In the genomic region with DNA sequence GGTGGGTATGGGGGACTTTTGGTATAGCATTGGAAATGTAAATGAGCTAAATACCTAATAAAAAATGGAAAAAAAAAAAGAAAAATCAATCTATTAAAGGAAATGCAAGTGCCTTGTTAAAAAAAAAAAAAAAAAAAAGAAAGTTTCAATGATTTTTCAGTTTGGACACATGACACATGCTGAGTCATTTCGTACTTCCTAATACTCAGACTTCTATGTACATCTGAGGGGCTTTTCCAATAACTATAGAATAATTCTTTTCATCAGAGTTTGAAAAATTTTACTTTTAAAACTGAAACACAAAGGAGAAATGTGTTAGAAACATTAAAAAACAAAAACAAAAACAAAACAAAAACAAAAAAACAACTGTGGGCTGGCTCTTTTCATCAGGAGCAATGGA, we compare ENCODE assay signal across 17 mouse cellular contexts.
"Had no signal": no experiment of that assay in that cellular context is flagged by ENCODE, and none has a peak within 500 bp of the region (broad histone marks: within the 10 kb centered on the region; RNA-seq: fewer than 3 reads in every experiment).

No protein-coding gene starts in this region.

- H3K9ac ChIP-seq: neural tube, embryonic 12.5 days; neural tube, embryonic 13.5 days; neural tube, embryonic 15.5 days; stomach, embryonic 15.5 days had no signal

- H3K4me2 ChIP-seq: neural tube, embryonic 12.5 days; neural tube, embryonic 13.5 days; neural tube, embryonic 15.5 days; stomach, embryonic 15.5 days had no signal

- H3K4me3 ChIP-seq: neural tube, embryonic 12.5 days; neural tube, embryonic 13.5 days; neural tube, embryonic 15.5 days; stomach, embryonic 15.5 days had no signal

- H3K36me3 ChIP-seq: neural tube, embryonic 12.5 days; neural tube, embryonic 13.5 days; neural tube, embryonic 15.5 days; stomach, embryonic 15.5 days had no signal

- H3K9me3 ChIP-seq: neural tube, embryonic 12.5 days; neural tube, embryonic 13.5 days; neural tube, embryonic 15.5 days; stomach, embryonic 15.5 days had no signal

- H3K4me1 ChIP-seq: neural tube, embryonic 12.5 days; neural tube, embryonic 13.5 days; neural tube, embryonic 15.5 days; stomach, embryonic 15.5 days had no signal

- DNase-seq: retina, postnatal 1 day; right cerebral cortex, adult 18-20 months; right cerebral cortex, postnatal 14 days; right cerebral cortex, postnatal 25 days; right cerebral cortex, postnatal 4 days; spleen, adult 18-20 months; thymus, adult 18-20 months; thymus, adult 2 months; thymus, postnatal 14 days; thymus, postnatal 25 days; thymus, postnatal 36 days; thymus, postnatal 4 days had no signal

- H3K27ac ChIP-seq: neural tube, embryonic 12.5 days; neural tube, embryonic 13.5 days; neural tube, embryonic 15.5 days; stomach, embryonic 15.5 days; stomach, postnatal 0 days had no signal

- H3K27me3 ChIP-seq: neural tube, embryonic 12.5 days; neural tube, embryonic 13.5 days; neural tube, embryonic 15.5 days; stomach, embryonic 15.5 days had no signal
